Mouse (Mus musculus) heart, embryonic 10.5 days (tissue): Measurements from ENCODE around the gene Rbm7. TPM values are rescaled to one million over a fixed set of nuclear protein-coding genes. Genes with fewer than 3 reads are reported as not detected.
"Not testable (repeated sequence)": the region's sequence is repeated elsewhere in the genome, so short reads cannot be mapped to it uniquely, and the experiment has no call there.

Source experiments
- DNase-seq: peaks from one replicate; pipeline ENCODE4 v3.0.0-alpha.2; 2017; ENCODE audit warnings: low spot score
- H3K27ac ChIP-seq: fragments of 300-500 bp; sonication (generic); 2 replicates; pipeline ENCODE4 v1.5.1; 2016; ENCODE audit warnings: mild to moderate bottlenecking
- H3K27me3 ChIP-seq: fragments of 300-500 bp; sonication (generic); 2 replicates; pipeline ENCODE4 v1.6.1; 2016; ENCODE audit warnings: mild to moderate bottlenecking; ENCODE audit not compliant: poor library complexity, insufficient read depth, severe bottlenecking
- H3K36me3 ChIP-seq: fragments of 300-500 bp; sonication (generic); 2 replicates; pipeline ENCODE4 v1.6.1; 2016; ENCODE audit warnings: mild to moderate bottlenecking, moderate library complexity
- H3K4me1 ChIP-seq: fragments of 300-500 bp; sonication (generic); 2 replicates; pipeline ENCODE4 v1.6.1; 2016; ENCODE audit warnings: mild to moderate bottlenecking
- H3K4me3 ChIP-seq: fragments of 300-500 bp; sonication (generic); 2 replicates; pipeline ENCODE4 v1.5.1; 2016; ENCODE audit warnings: mild to moderate bottlenecking, moderate library complexity
- H3K9me3 ChIP-seq: fragments of 300-500 bp; sonication (generic); 2 replicates; pipeline ENCODE4 v1.6.1; 2016; ENCODE audit warnings: mild to moderate bottlenecking, moderate library complexity
- WGBS: fragments of 180-500 bp; shearing (Covaris S2); methylation state at CpG from one replicate; pipeline ENCODE4 v1.1.7; 2016; 5-methylcytosine and 5-hydroxymethylcytosine counted together
- polyA plus RNA-seq: library from polyadenylated mRNA; unstranded; fragments of >200 nt; fragmentation: Nextera tagmentation; extraction: Ambion mirVana; gene quantifications from 2 replicates; pipeline ENCODE4 v1.2.1, GENCODE M21; 2016

The Rbm7 gene
- polyA plus RNA-seq = 89.0 and 106 TPM in 2 replicates

GRCm38 (mm10) chr9:48494817-48495547 is at the start of gene Rbm7, which contains the start of gene Gm5617:
TSS of gene Rbm7 (minus strand) at chr9:48495299.
TSS of gene Gm5617 (plus strand) at chr9:48495442.
- Histone ChIP-seq H3K9me3 (no peaks in the 10 kb centered on the region), H3K27me3 (no peaks in the 10 kb centered on the region), H3K4me3 (peak within 1 kb of the TSS; percentile 95), H3K36me3 (peaks cover 36% of the 10 kb centered on the region), H3K4me1 (peaks cover 17% of the 10 kb centered on the region; the same call in 1 of the 2 replicates), H3K27ac (peak within 1 kb of the TSS; percentile 90)
- WGBS = under 1% methylated on average over 72 of the region's 72 CpGs
- peak; percentile 97 for DNase-seq

GRCm38 (mm10) chr9:48538688-48539087 is 43.6 kb upstream of the Rbm7 start:
- peak overlapping the region; percentile 49 for H3K4me3 ChIP-seq
- DNase-seq = no peak
- H3K9me3 ChIP-seq = 0 out of 2 replicates have a peak, but pooled peaks cover 3% of the 10 kb centered on the region
- 0 out of 2 replicates have a peak, but pooled peaks cover 8% of the 10 kb centered on the region for H3K4me1 ChIP-seq
- WGBS = 13% methylated on average over 12 of the region's 12 CpGs
- H3K27me3 ChIP-seq = peaks cover 24% of the 10 kb centered on the region; the same call in 1 of the 2 replicates
- no peaks in the 10 kb centered on the region for H3K36me3 ChIP-seq
- peak overlapping the region; percentile 36; the same call in 1 of the 2 replicates for H3K27ac ChIP-seq

- Histone ChIP-seq H3K4me3 (peak overlapping the region; percentile 49), H3K27ac (peak overlapping the region; percentile 52; the same call in 1 of the 2 replicates), H3K36me3 (no peaks in the 10 kb centered on the region), H3K4me1 (0 out of 2 replicates have a peak, but pooled peaks cover 8% of the 10 kb centered on the region), H3K9me3 (0 out of 2 replicates have a peak, but pooled peaks cover 3% of the 10 kb centered on the region), H3K27me3 (peaks cover 24% of the 10 kb centered on the region; the same call in 1 of the 2 replicates)
- WGBS = 2% methylated on average over 17 of the region's 17 CpGs
- DNase-seq = no peak
These were observed 43.0 kb upstream of the Rbm7 start for GRCm38 (mm10) chr9:48538044-48538645.

- H3K4me3 ChIP-seq, DNase-seq, H3K36me3 ChIP-seq, H3K9me3 ChIP-seq, H3K4me1 ChIP-seq, H3K27ac ChIP-seq: not testable (repeated sequence)
- WGBS = 37% methylated on average over 1 of the region's 1 CpGs
- peaks cover 24% of the 10 kb centered on the region; the same call in 1 of the 2 replicates for H3K27me3 ChIP-seq
These were observed 42.5 kb upstream of the Rbm7 start for GRCm38 (mm10) chr9:48537616-48538015.

- Histone ChIP-seq H3K27ac (no peak overlapping the region), H3K36me3 (no peaks in the 10 kb centered on the region), H3K4me3 (no peak overlapping the region), H3K27me3 (peaks cover 24% of the 10 kb centered on the region; the same call in 1 of the 2 replicates), H3K9me3 (no peaks in the 10 kb centered on the region), H3K4me1 (0 out of 2 replicates have a peak, but pooled peaks cover 8% of the 10 kb centered on the region)
- DNase-seq = no peak
- WGBS = 64% methylated on average over 1 of the region's 1 CpGs
These were observed 41.3 kb upstream of the Rbm7 start for GRCm38 (mm10) chr9:48536414-48536813.

GRCm38 (mm10) chr9:48532730-48533129 is 37.6 kb upstream of the Rbm7 start:
- Histone ChIP-seq H3K4me1 (no peaks in the 10 kb centered on the region), H3K9me3 (no peaks in the 10 kb centered on the region), H3K27ac (no peak overlapping the region), H3K4me3 (no peak overlapping the region), H3K27me3 (0 out of 2 replicates have a peak, but pooled peaks cover 7% of the 10 kb centered on the region), H3K36me3 (no peaks in the 10 kb centered on the region)
- 81% methylated on average over 2 of the region's 2 CpGs for WGBS
- no peak for DNase-seq

GRCm38 (mm10) chr9:48532203-48532602 is 37.1 kb upstream of the Rbm7 start:
- Histone ChIP-seq H3K27me3 (0 out of 2 replicates have a peak, but pooled peaks cover 5% of the 10 kb centered on the region), H3K27ac (no peak overlapping the region), H3K36me3 (no peaks in the 10 kb centered on the region), H3K9me3 (no peaks in the 10 kb centered on the region), H3K4me3 (no peak overlapping the region), H3K4me1 (no peaks in the 10 kb centered on the region)
- no peak for DNase-seq
- WGBS = 68% methylated on average over 3 of the region's 3 CpGs

- DNase-seq = no peak
- no peaks in the 10 kb centered on the region for H3K9me3 ChIP-seq
- WGBS = 85% methylated on average over 4 of the region's 4 CpGs
- H3K27ac ChIP-seq = no peak overlapping the region
- H3K27me3 ChIP-seq = no peaks in the 10 kb centered on the region
- no peaks in the 10 kb centered on the region for H3K36me3 ChIP-seq
- no peaks in the 10 kb centered on the region for H3K4me1 ChIP-seq
- H3K4me3 ChIP-seq = no peak overlapping the region
These were observed 36.2 kb upstream of the Rbm7 start for GRCm38 (mm10) chr9:48531294-48531693.

- Histone ChIP-seq H3K9me3 (no peaks in the 10 kb centered on the region), H3K36me3 (no peaks in the 10 kb centered on the region), H3K4me1 (no peaks in the 10 kb centered on the region), H3K27ac (no peak overlapping the region), H3K4me3 (no peak overlapping the region), H3K27me3 (no peaks in the 10 kb centered on the region)
- no peak for DNase-seq
- WGBS = 81% methylated on average over 4 of the region's 4 CpGs
These were observed 31.4 kb upstream of the Rbm7 start for GRCm38 (mm10) chr9:48526520-48526919.

- DNase-seq = no peak
- Histone ChIP-seq H3K27me3 (no peaks in the 10 kb centered on the region), H3K4me3 (no peak overlapping the region), H3K4me1 (no peaks in the 10 kb centered on the region), H3K27ac (no peak overlapping the region), H3K36me3 (no peaks in the 10 kb centered on the region), H3K9me3 (no peaks in the 10 kb centered on the region)
- 5% methylated on average over 1 of the region's 1 CpGs for WGBS
These were observed 30.5 kb upstream of the Rbm7 start for GRCm38 (mm10) chr9:48525566-48525965.

GRCm38 (mm10) chr9:48520405-48520804 is 25.3 kb upstream of the Rbm7 start:
- H3K4me1 ChIP-seq, H3K4me3 ChIP-seq, H3K27me3 ChIP-seq, H3K27ac ChIP-seq, DNase-seq, H3K9me3 ChIP-seq, H3K36me3 ChIP-seq: not testable (repeated sequence)
- WGBS = 29% methylated on average over 5 of the region's 7 CpGs

GRCm38 (mm10) chr9:48517372-48518130 is 22.5 kb upstream of the Rbm7 start:
- Histone ChIP-seq H3K27ac (no peak overlapping the region), H3K4me3 (no peak overlapping the region), H3K27me3 (no peaks in the 10 kb centered on the region), H3K9me3 (no peaks in the 10 kb centered on the region), H3K36me3 (no peaks in the 10 kb centered on the region), H3K4me1 (no peaks in the 10 kb centered on the region)
- DNase-seq = no peak
- WGBS = 78% methylated on average over 19 of the region's 19 CpGs
